Mouse (Mus musculus): ENCODE data around the gene F8. TPM values are rescaled to one million over a fixed set of nuclear protein-coding genes. Genes with fewer than 3 reads are reported as not detected.
A peak's percentile ranks its signal among the peaks of the same experiment; 100 is the strongest.
"Not testable (repeated sequence)": the region's sequence is repeated elsewhere in the genome, so short reads cannot be mapped to it uniquely, and the experiment has no call there.

F8 gene
- total and polyA plus RNA-seq, 2 experiments from 2014 or later = 1.5 to 1.8 TPM

- H3K9ac ChIP-seq (replicated peaks; ENCODE audit: low read length, poor library complexity, severe bottlenecking) = no peak overlapping the region
- no peak for DNase-seq (ENCODE audit: low spot score)
- H3K4me2 ChIP-seq (ENCODE audit: low read depth, low read length, poor library complexity, severe bottlenecking) = no peak overlapping the region
- no peaks in the 10 kb centered on the region for H3K27me3 ChIP-seq (ENCODE audit: insufficient read depth, low read length)
- no peaks in the 10 kb centered on the region for H3K9me3 ChIP-seq (ENCODE audit: low read length)
- no peak overlapping the region for H3K4me3 ChIP-seq (ENCODE audit: low read depth, low read length)
- WGBS = 68% methylated on average over 8 of the region's 8 CpGs
- ATAC-seq (ENCODE audit: low FRiP score) = no peak
- H3K36me3 ChIP-seq (ENCODE audit: insufficient read depth, low read length) = no peaks in the 10 kb centered on the region
- H3K4me1 ChIP-seq (ENCODE audit: insufficient read depth, low read length) = no peaks in the 10 kb centered on the region
- no peak overlapping the region for H3K27ac ChIP-seq (ENCODE audit: low read depth, low read length)
- TF ChIP-seq CTCF (IDR thresholded peaks at IDR 0.05) = no peak
Measured at GRCm38 (mm10) chrX:75271676-75272075, 110.7 kb downstream of the F8 start.

- not testable (repeated sequence) for H3K9ac ChIP-seq (replicated peaks; ENCODE audit: low read length, poor library complexity, severe bottlenecking); DNase-seq (ENCODE audit: low spot score); H3K4me3 ChIP-seq (ENCODE audit: low read depth, low read length); H3K9me3 ChIP-seq (ENCODE audit: low read length); H3K36me3 ChIP-seq (ENCODE audit: insufficient read depth, low read length); H3K27me3 ChIP-seq (ENCODE audit: insufficient read depth, low read length); H3K4me2 ChIP-seq (ENCODE audit: low read depth, low read length, poor library complexity, severe bottlenecking); ATAC-seq (ENCODE audit: low FRiP score); H3K4me1 ChIP-seq (ENCODE audit: insufficient read depth, low read length); H3K27ac ChIP-seq (ENCODE audit: low read depth, low read length)
- 63% methylated on average over 7 of the region's 8 CpGs for WGBS
Measured at GRCm38 (mm10) chrX:75233603-75234376, 148.6 kb downstream of the F8 start.

GRCm38 (mm10) chrX:75231456-75231855 lies 151.0 kb downstream of the F8 start:
- Histone ChIP-seq H3K4me1 (ENCODE audit: insufficient read depth, low read length) (no peaks in the 10 kb centered on the region), H3K4me2 (ENCODE audit: low read depth, low read length, poor library complexity, severe bottlenecking) (no peak overlapping the region), H3K4me3 (ENCODE audit: low read depth, low read length) (no peak overlapping the region), H3K9ac (replicated peaks; ENCODE audit: low read length, poor library complexity, severe bottlenecking) (no peak overlapping the region), H3K9me3 (ENCODE audit: low read length) (no peaks in the 10 kb centered on the region), H3K36me3 (ENCODE audit: insufficient read depth, low read length) (no peaks in the 10 kb centered on the region), H3K27ac (ENCODE audit: low read depth, low read length) (no peak overlapping the region), H3K27me3 (ENCODE audit: insufficient read depth, low read length) (no peaks in the 10 kb centered on the region)
- DNase-seq (ENCODE audit: low spot score) (no peak), ATAC-seq (ENCODE audit: low FRiP score) (no peak)
- no peak for TF ChIP-seq CTCF (IDR thresholded peaks at IDR 0.05)
- WGBS = 93% methylated on average over 1 of the region's 1 CpGs

GRCm38 (mm10) chrX:75163670-75164069 lies 218.7 kb downstream of the F8 start, which contains the start of gene Smim9:
Gene Smim9, minus strand, starts transcription at chrX:75163770.
- ATAC-seq (ENCODE audit: low FRiP score) = no peak
- H3K4me2 ChIP-seq (ENCODE audit: low read depth, low read length, poor library complexity, severe bottlenecking) = no peak within 1 kb of the TSS
- no peaks in the 10 kb centered on the region for H3K4me1 ChIP-seq (ENCODE audit: insufficient read depth, low read length)
- no peak within 1 kb of the TSS for H3K9ac ChIP-seq (replicated peaks; ENCODE audit: low read length, poor library complexity, severe bottlenecking)
- H3K27me3 ChIP-seq (ENCODE audit: insufficient read depth, low read length) = no peaks in the 10 kb centered on the region
- no peak within 1 kb of the TSS for H3K4me3 ChIP-seq (ENCODE audit: low read depth, low read length)
- WGBS = 33% methylated on average over 1 of the region's 1 CpGs
- DNase-seq (ENCODE audit: low spot score) = no peak
- no peaks in the 10 kb centered on the region for H3K9me3 ChIP-seq (ENCODE audit: low read length)
- no peak for TF ChIP-seq CTCF (IDR thresholded peaks at IDR 0.05)
- no peak within 1 kb of the TSS for H3K27ac ChIP-seq (ENCODE audit: low read depth, low read length)
- H3K36me3 ChIP-seq (ENCODE audit: insufficient read depth, low read length) = no peaks in the 10 kb centered on the region

GRCm38 (mm10) chrX:75155576-75156243 lies 226.7 kb downstream of the F8 start:
- TF ChIP-seq CTCF (IDR thresholded peaks at IDR 0.05) = no peak
- Histone ChIP-seq H3K4me3 (ENCODE audit: low read depth, low read length) (peak overlapping the region; percentile 43), H3K4me2 (ENCODE audit: low read depth, low read length, poor library complexity, severe bottlenecking) (peak overlapping the region; percentile 62), H3K9ac (replicated peaks; ENCODE audit: low read length, poor library complexity, severe bottlenecking) (peak overlapping the region; percentile 55; the same call in 1 of the 2 replicates), H3K4me1 (ENCODE audit: insufficient read depth, low read length) (no peaks in the 10 kb centered on the region), H3K36me3 (ENCODE audit: insufficient read depth, low read length) (no peaks in the 10 kb centered on the region), H3K27me3 (ENCODE audit: insufficient read depth, low read length) (no peaks in the 10 kb centered on the region), H3K27ac (ENCODE audit: low read depth, low read length) (no peak overlapping the region), H3K9me3 (ENCODE audit: low read length) (no peaks in the 10 kb centered on the region)
- 30% methylated on average over 10 of the region's 49 CpGs for WGBS
- ATAC-seq (ENCODE audit: low FRiP score) (peak; percentile 49; the same call in 1 of the 2 replicates), DNase-seq (ENCODE audit: low spot score) (peak; percentile 26)

- H3K4me2 ChIP-seq (ENCODE audit: low read depth, low read length, poor library complexity, severe bottlenecking) = no peak overlapping the region
- H3K36me3 ChIP-seq (ENCODE audit: insufficient read depth, low read length) = no peaks in the 10 kb centered on the region
- ATAC-seq (ENCODE audit: low FRiP score) = no peak
- WGBS = 48% methylated on average over 1 of the region's 1 CpGs
- no peaks in the 10 kb centered on the region for H3K27me3 ChIP-seq (ENCODE audit: insufficient read depth, low read length)
- DNase-seq (ENCODE audit: low spot score) = no peak
- no peaks in the 10 kb centered on the region for H3K4me1 ChIP-seq (ENCODE audit: insufficient read depth, low read length)
- no peak overlapping the region for H3K27ac ChIP-seq (ENCODE audit: low read depth, low read length)
- no peak overlapping the region for H3K9ac ChIP-seq (replicated peaks; ENCODE audit: low read length, poor library complexity, severe bottlenecking)
- TF ChIP-seq CTCF (IDR thresholded peaks at IDR 0.05) = no peak
- H3K9me3 ChIP-seq (ENCODE audit: low read length) = no peaks in the 10 kb centered on the region
- no peak overlapping the region for H3K4me3 ChIP-seq (ENCODE audit: low read depth, low read length)
Measured at GRCm38 (mm10) chrX:75152249-75152648, 230.2 kb downstream of the F8 start.
